Mouse (Mus musculus) megakaryocyte-erythroid progenitor cell, adult 5-6 weeks (primary cell): ENCODE data around the gene Kctd6. TPM values are rescaled to one million over a fixed set of nuclear protein-coding genes. Genes with fewer than 3 reads are reported as not detected.

Experiments used
- total RNA-seq, 2 experiments: library from RNA; stranded (forward) in 1 of 2; stranded (reverse) in 1 of 2; fragments of 200-1000, 215-1000 nt in 1 of 2; fragments of >200 nt in 1 of 2; fragmentation: Nextera tagmentation in 1 of 2; gene quantifications; 2 replicates each; pipeline ENCODE4 v1.2.3; 2014 to 2017

Kctd6 gene
- total RNA-seq, 2 experiments from 2014 or later = 5.5 to 9.3 TPM

Other genes with a start within 250 kb of the Kctd6 start
- gene Dnase1l3, start 219.6 kb upstream of the Kctd6 start, total RNA-seq (2014; fragmentation: Nextera tagmentation) = not detected in 2 replicates
- gene Dnase1l3, start 219.6 kb upstream of the Kctd6 start, total RNA-seq (2017) = not detected in 2 replicates
- 0.24 and 0.42 TPM in 2 replicates for gene Abhd6, start 211.2 kb upstream of the Kctd6 start, total RNA-seq (2014; fragmentation: Nextera tagmentation)
- 0.99 TPM in 1 of 2 replicates, not detected in the other for gene Abhd6, start 211.2 kb upstream of the Kctd6 start, total RNA-seq (2017)
- gene Rpp14, start 133.8 kb upstream of the Kctd6 start, total RNA-seq (2014; fragmentation: Nextera tagmentation) = 33.0 and 33.6 TPM in 2 replicates
- 76.5 and 88.3 TPM in 2 replicates for gene Rpp14, start 133.8 kb upstream of the Kctd6 start, total RNA-seq (2017)
- 6.7 and 13.2 TPM in 2 replicates for gene Pxk, start 115.9 kb upstream of the Kctd6 start, total RNA-seq (2014; fragmentation: Nextera tagmentation)
- gene Pxk, start 115.9 kb upstream of the Kctd6 start, total RNA-seq (2017) = 4.1 and 4.8 TPM in 2 replicates
- gene Pdhb, start 41.1 kb upstream of the Kctd6 start, total RNA-seq (2014; fragmentation: Nextera tagmentation) = 108 and 124 TPM in 2 replicates
- gene Pdhb, start 41.1 kb upstream of the Kctd6 start, total RNA-seq (2017) = 177 and 210 TPM in 2 replicates
- gene Acox2, start 45.2 kb downstream of the Kctd6 start, total RNA-seq (2014; fragmentation: Nextera tagmentation) = not detected in 2 replicates
- gene Acox2, start 45.2 kb downstream of the Kctd6 start, total RNA-seq (2017) = not detected in 2 replicates
- not detected in 2 replicates for gene Fam107a, start 103.9 kb downstream of the Kctd6 start, total RNA-seq (2014; fragmentation: Nextera tagmentation)
- not detected in 2 replicates for gene Fam107a, start 103.9 kb downstream of the Kctd6 start, total RNA-seq (2017)
- not detected in 2 replicates for gene Oit1, start 164.6 kb downstream of the Kctd6 start, total RNA-seq (2014; fragmentation: Nextera tagmentation)
- not detected in 2 replicates for gene Oit1, start 164.6 kb downstream of the Kctd6 start, total RNA-seq (2017)